Mouse (Mus musculus): ENCODE results near the gene Cbfb. TPM values are rescaled to one million over a fixed set of nuclear protein-coding genes. Genes with fewer than 3 reads are reported as not detected.

The Cbfb gene
- polyA plus RNA-seq (2012) = 0.06 and 0.11 TPM in 2 replicates

GRCm38 (mm10) chr8:105170381-105171115 is at the start of gene Cbfb:
TSS of gene Cbfb (plus strand) at chr8:105170674.
- no peak for TF ChIP-seq GATA1 (IDR thresholded peaks at IDR 0.05; ENCODE audit: low read length)
- no peak for TF ChIP-seq TAL1 (IDR thresholded peaks at IDR 0.05; ENCODE audit: low read length)
- Histone ChIP-seq H3K9me3 (ENCODE audit: control insufficient read depth, low read length) (no peaks in the 10 kb centered on the region), H3K36me3 (ENCODE audit: control insufficient read depth) (no peaks in the 10 kb centered on the region), H3K4me1 (ENCODE audit: control insufficient read depth) (peaks cover 12% of the 10 kb centered on the region), H3K27me3 (ENCODE audit: control insufficient read depth) (peaks cover 57% of the 10 kb centered on the region), H3K4me3 (replicated peaks) (peak within 1 kb of the TSS; percentile 64)

DNA sequence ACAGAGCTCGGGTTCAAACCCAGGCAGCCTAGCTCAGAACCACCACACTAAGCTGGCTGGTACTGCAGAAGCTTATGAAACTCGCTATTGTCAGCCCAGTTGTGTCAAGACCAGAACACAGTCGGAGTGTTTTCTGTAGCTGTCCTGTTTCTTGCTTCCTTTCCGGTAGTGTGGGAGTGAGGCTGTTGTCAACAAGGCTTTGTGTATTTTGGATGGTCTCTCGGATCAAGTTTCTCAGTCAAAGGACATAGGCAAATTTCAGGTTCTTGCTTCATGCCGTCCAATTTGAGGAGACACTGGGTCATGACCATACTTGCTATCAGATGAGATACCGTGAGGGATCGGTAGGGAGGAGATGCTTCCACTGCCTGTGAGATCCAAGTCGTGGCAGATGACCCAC is 40.6 kb upstream of the Cbfb start:
- TF ChIP-seq GATA1 (IDR thresholded peaks at IDR 0.05; ENCODE audit: low read length) = no peak
- no peak for TF ChIP-seq TAL1 (IDR thresholded peaks at IDR 0.05; ENCODE audit: low read length)
- Histone ChIP-seq H3K27me3 (ENCODE audit: control insufficient read depth) (no peaks in the 10 kb centered on the region), H3K4me1 (ENCODE audit: control insufficient read depth) (no peaks in the 10 kb centered on the region), H3K4me3 (replicated peaks) (no peak overlapping the region), H3K9me3 (ENCODE audit: control insufficient read depth, low read length) (no peaks in the 10 kb centered on the region), H3K36me3 (ENCODE audit: control insufficient read depth) (no peaks in the 10 kb centered on the region)

DNA sequence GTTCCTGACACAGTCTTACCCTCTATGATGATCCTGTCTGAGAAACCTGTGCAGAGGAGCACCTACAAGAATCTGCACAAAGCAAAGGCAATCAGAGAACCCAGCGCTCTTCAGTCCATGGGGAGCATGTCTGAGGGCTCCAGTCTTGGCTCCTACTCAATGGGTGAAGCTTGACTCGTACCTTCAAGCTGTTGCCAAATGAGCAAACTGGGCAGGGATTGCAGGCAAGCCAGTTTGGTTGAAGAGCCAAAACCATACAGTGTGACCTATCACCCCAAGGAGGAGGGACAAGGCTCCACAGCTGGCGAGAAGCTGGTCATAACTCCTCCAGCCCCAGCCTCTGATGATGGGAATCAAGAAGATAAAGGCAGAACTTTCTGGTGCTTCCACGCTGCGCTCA is 39.0 kb upstream of the Cbfb start, which contains the start of gene Ces4a:
Gene Ces4a (plus strand): TSS at position 292 of the 400 bp plus-strand sequence.
- H3K27me3 ChIP-seq (ENCODE audit: control insufficient read depth) = no peaks in the 10 kb centered on the region
- no peaks in the 10 kb centered on the region for H3K4me1 ChIP-seq (ENCODE audit: control insufficient read depth)
- no peaks in the 10 kb centered on the region for H3K36me3 ChIP-seq (ENCODE audit: control insufficient read depth)
- no peak for TF ChIP-seq GATA1 (IDR thresholded peaks at IDR 0.05; ENCODE audit: low read length)
- no peak for TF ChIP-seq TAL1 (IDR thresholded peaks at IDR 0.05; ENCODE audit: low read length)
- H3K9me3 ChIP-seq (ENCODE audit: control insufficient read depth, low read length) = no peaks in the 10 kb centered on the region
- no peak within 1 kb of the TSS for H3K4me3 ChIP-seq (replicated peaks)

GRCm38 (mm10) chr8:105138423-105138822 is 32.1 kb upstream of the Cbfb start:
- TF ChIP-seq TAL1 (IDR thresholded peaks at IDR 0.05; ENCODE audit: low read length) (no peak), GATA1 (IDR thresholded peaks at IDR 0.05; ENCODE audit: low read length) (no peak)
- no peaks in the 10 kb centered on the region for H3K4me1 ChIP-seq (ENCODE audit: control insufficient read depth)
- H3K4me3 ChIP-seq (replicated peaks) = no peak overlapping the region
- peaks cover 6% of the 10 kb centered on the region for H3K27me3 ChIP-seq (ENCODE audit: control insufficient read depth)
- H3K36me3 ChIP-seq (ENCODE audit: control insufficient read depth) = no peaks in the 10 kb centered on the region
- no peaks in the 10 kb centered on the region for H3K9me3 ChIP-seq (ENCODE audit: control insufficient read depth, low read length)

DNA sequence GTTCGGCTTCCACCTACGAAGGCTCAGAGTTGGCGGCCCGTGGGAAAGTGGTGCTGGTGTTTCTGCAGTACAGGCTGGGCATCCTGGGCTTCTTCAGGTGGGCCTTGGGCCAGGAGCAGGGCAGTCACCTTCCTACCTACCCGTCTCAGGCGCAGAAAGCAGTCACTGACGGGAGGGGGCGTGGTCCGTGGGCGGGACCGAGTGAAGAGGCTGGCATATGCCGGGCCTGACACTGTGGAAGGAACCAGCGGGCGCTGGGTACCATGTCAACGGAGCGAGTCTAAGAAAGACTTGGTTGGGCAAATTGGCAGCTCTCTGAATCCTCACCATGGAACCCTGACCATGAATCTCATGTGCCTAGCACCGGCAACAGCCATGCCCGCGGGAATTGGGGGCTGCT is 28.1 kb upstream of the Cbfb start:
- Histone ChIP-seq H3K36me3 (ENCODE audit: control insufficient read depth) (no peaks in the 10 kb centered on the region), H3K4me1 (ENCODE audit: control insufficient read depth) (no peaks in the 10 kb centered on the region), H3K4me3 (replicated peaks) (no peak overlapping the region), H3K27me3 (ENCODE audit: control insufficient read depth) (peaks cover 6% of the 10 kb centered on the region), H3K9me3 (ENCODE audit: control insufficient read depth, low read length) (no peaks in the 10 kb centered on the region)
- TF ChIP-seq GATA1 (IDR thresholded peaks at IDR 0.05; ENCODE audit: low read length) = no peak
- TF ChIP-seq TAL1 (IDR thresholded peaks at IDR 0.05; ENCODE audit: low read length) = no peak

DNA sequence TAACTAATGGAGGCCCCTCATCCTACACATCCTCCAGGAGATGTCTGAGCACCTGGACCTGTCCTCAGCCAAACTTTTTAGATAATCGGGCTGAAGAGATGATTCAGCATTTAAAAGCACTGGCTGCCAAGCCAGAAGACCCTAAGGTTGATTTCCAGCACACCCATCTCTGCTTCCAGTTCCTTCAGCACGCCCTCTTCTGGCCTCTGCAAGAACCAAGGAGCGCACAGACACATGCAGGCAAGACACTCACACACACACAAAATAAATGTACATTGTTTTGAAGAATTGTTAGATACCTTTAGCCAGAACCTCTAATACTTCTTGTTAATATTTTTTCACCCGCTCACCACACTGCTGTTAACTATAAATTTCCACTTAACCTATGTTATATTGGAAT is 18.8 kb upstream of the Cbfb start:
- TF ChIP-seq GATA1 (IDR thresholded peaks at IDR 0.05; ENCODE audit: low read length) (no peak), TAL1 (IDR thresholded peaks at IDR 0.05; ENCODE audit: low read length) (no peak)
- H3K36me3 ChIP-seq (ENCODE audit: control insufficient read depth) = no peaks in the 10 kb centered on the region

DNA sequence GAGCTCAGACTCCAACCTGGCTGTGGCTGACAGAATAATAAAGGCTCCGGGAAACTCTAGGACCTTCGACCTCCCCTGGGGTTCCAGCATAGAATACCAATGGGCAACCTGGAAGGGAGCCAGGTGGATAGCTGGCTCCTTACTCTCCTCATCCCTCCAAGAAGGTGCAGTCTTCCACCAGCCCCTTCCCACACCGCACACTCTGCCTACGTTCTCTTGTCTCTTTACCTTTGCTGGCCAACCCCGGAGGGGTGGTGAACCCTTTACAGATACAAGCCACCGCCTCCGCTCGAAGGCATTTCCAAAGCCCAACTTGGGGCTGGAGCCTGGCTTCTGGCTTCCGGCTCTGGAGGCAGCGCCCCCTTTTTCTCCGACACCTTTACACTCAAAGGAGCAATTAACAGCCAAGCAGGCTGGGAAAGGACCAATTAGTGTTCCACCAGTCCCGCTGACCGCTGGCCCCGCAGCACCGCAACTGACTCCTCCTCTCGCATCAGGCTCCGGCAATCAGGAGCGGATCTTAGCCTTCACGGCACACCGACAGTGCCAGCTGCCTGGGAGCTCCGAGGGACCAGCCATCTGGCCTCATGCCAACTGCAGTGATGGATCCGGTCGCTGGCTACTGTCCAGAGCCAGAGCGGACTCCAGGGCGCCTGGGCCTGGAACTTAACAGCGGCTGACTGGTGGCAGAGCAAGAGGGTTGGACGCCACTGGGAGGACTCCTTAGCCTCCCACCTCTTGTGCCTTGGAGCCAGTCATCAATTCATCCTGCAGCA is 17.7 kb upstream of the Cbfb start:
- no peak for TF ChIP-seq TAL1 (IDR thresholded peaks at IDR 0.05; ENCODE audit: low read length)
- no peak for TF ChIP-seq GATA1 (IDR thresholded peaks at IDR 0.05; ENCODE audit: low read length)
- Histone ChIP-seq H3K9me3 (ENCODE audit: control insufficient read depth, low read length) (no peaks in the 10 kb centered on the region), H3K36me3 (ENCODE audit: control insufficient read depth) (no peaks in the 10 kb centered on the region), H3K4me1 (ENCODE audit: control insufficient read depth) (no peaks in the 10 kb centered on the region), H3K27me3 (ENCODE audit: control insufficient read depth) (peaks cover 31% of the 10 kb centered on the region), H3K4me3 (replicated peaks) (no peak overlapping the region)

More for the DNA sequence above, 18.8 kb upstream of the Cbfb start:
- no peaks in the 10 kb centered on the region for H3K4me1 ChIP-seq (ENCODE audit: control insufficient read depth)
- H3K9me3 ChIP-seq (ENCODE audit: control insufficient read depth, low read length) = no peaks in the 10 kb centered on the region
- H3K4me3 ChIP-seq (replicated peaks) = no peak overlapping the region
- peaks cover 31% of the 10 kb centered on the region for H3K27me3 ChIP-seq (ENCODE audit: control insufficient read depth)

DNA sequence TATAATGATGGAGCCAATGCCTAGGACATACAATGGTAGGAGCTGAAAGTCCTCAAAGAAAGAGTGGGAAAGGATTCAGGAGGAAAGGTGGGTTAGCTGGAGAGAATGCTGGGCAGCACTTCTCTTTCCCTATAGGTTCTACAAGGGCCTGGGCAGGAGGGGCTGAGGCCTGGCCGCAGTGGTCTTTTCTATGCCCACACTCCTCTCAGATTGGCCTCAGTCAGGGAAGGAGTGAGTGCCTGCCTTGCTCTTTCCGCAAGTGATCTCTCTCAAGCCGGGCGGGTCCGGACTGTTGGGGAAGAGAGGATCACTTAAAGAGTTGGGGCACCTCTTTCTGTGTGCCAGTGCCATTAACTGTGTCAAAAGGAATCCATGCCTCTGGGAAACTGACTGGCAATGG is 16.2 kb upstream of the Cbfb start:
- peaks cover 28% of the 10 kb centered on the region for H3K27me3 ChIP-seq (ENCODE audit: control insufficient read depth)
- TF ChIP-seq TAL1 (IDR thresholded peaks at IDR 0.05; ENCODE audit: low read length) (no peak), GATA1 (IDR thresholded peaks at IDR 0.05; ENCODE audit: low read length) (no peak)
- H3K4me1 ChIP-seq (ENCODE audit: control insufficient read depth) = no peaks in the 10 kb centered on the region
- H3K4me3 ChIP-seq (replicated peaks) = no peak overlapping the region
- H3K9me3 ChIP-seq (ENCODE audit: control insufficient read depth, low read length) = no peaks in the 10 kb centered on the region
- H3K36me3 ChIP-seq (ENCODE audit: control insufficient read depth) = no peaks in the 10 kb centered on the region

DNA sequence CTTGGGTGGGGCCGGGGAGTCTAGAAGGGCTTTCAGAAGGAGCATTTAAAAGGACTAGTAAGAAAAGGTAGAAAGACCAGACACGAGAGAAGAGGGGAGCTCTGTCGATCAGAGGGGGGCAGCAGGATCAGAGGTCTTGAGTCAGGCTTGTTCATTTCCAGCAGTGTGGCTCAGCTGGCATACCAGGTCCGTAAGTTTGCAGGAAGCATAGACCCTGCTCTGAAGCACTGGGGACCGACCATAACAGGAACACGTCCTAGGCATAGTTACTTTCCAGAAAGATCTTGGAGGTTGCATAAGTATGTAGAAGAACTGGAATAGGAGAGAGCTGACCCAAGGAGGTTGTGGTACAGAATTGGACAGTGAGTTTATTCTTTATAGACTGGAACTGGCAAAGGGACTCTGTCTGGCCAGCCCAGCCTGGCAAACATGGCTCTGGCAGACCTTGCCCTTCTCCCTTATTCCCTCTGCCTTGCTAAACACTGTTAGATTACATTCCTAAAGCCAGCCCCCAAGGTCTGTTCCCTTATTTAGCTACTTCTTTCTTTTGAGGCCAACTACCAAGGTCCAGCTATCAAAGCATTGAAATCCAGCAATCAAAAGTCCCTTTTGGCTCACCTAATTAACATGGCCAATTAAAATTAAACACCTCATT is 15.3 kb upstream of the Cbfb start:
- TF ChIP-seq TAL1 (IDR thresholded peaks at IDR 0.05; ENCODE audit: low read length) (no peak), GATA1 (IDR thresholded peaks at IDR 0.05; ENCODE audit: low read length) (no peak)
- Histone ChIP-seq H3K4me1 (ENCODE audit: control insufficient read depth) (no peaks in the 10 kb centered on the region), H3K27me3 (ENCODE audit: control insufficient read depth) (peaks cover 28% of the 10 kb centered on the region), H3K36me3 (ENCODE audit: control insufficient read depth) (no peaks in the 10 kb centered on the region), H3K9me3 (ENCODE audit: control insufficient read depth, low read length) (no peaks in the 10 kb centered on the region), H3K4me3 (replicated peaks) (no peak overlapping the region)

Data from erythroblast, embryonic 14.5 days (primary cell).